Mouse (Mus musculus) myocyte (in vitro differentiated cells): ENCODE measurements around the gene Kif18a.

Source experiments
- POLR2A ChIP-seq: IDR thresholded peaks from one replicate; pipeline ENCODE4 v1.6.1; 2011; ENCODE audit warnings: low read depth, mild to moderate bottlenecking, control low read depth, moderate library complexity; ENCODE audit not compliant: insufficient read length
- REST ChIP-seq: IDR thresholded peaks from one replicate; pipeline ENCODE4 v1.6.1; 2011; ENCODE audit warnings: mild to moderate bottlenecking, control low read depth, moderate library complexity; ENCODE audit not compliant: insufficient read depth, insufficient read length
- TCF12 ChIP-seq: IDR thresholded peaks from one replicate; pipeline ENCODE4 v1.6.1; 2011; ENCODE audit warnings: mild to moderate bottlenecking, control low read depth; ENCODE audit not compliant: poor library complexity, insufficient read depth, severe bottlenecking
- USF1 ChIP-seq: IDR thresholded peaks from one replicate; pipeline ENCODE4 v1.6.1; 2011; ENCODE audit warnings: low read depth, mild to moderate bottlenecking, control low read depth, moderate library complexity

DNA sequence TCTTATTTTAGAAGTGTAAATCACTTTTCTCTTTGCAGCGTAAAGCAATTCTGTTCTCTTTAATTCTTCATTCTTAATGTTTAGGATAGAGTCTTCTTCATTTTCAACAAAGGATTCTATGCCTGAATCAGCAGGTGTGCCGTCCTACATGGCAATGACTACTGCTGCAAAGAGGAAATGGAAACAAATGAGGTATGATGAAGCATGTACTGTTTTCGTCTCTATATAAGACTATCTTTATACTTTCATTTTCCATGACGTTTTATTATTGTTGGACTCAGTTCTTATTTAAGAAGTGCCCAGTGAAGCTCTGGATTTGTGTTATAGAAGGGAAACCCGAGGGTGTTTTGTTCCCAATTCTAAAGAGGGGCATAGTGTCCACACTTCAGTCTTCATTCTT lies 53.7 kb downstream of the Kif18a start:
- no peak for TF ChIP-seq TCF12
- no peak for TF ChIP-seq POLR2A
- no peak for TF ChIP-seq USF1
- no peak for TF ChIP-seq REST
